Mouse (Mus musculus): ENCODE results near the gene Polr3c.
"Not testable (repeated sequence)": the region's sequence is repeated elsewhere in the genome, so short reads cannot be mapped to it uniquely, and the experiment has no call there.

Polr3c gene

DNA sequence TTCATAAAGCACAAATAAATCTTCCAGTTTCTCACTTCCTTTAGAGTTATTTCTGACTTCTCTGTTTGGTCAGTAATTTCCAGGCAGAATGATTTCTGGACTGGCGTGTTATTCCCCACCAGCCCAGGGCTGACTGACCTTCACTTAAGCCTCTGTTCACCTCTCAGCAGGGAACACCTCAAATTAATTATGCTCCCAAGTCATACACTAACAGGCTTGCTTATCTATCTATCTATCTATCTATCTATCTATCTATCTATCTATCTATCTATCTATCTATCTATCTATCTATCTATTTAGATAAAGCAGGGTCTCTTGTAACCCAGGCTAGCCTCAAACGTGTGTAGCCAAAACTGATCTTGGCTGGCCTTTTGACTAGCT is 18.8 kb downstream of the Polr3c start:
- no peak for DNase-seq (ENCODE audit: low read depth, low spot score)

DNA sequence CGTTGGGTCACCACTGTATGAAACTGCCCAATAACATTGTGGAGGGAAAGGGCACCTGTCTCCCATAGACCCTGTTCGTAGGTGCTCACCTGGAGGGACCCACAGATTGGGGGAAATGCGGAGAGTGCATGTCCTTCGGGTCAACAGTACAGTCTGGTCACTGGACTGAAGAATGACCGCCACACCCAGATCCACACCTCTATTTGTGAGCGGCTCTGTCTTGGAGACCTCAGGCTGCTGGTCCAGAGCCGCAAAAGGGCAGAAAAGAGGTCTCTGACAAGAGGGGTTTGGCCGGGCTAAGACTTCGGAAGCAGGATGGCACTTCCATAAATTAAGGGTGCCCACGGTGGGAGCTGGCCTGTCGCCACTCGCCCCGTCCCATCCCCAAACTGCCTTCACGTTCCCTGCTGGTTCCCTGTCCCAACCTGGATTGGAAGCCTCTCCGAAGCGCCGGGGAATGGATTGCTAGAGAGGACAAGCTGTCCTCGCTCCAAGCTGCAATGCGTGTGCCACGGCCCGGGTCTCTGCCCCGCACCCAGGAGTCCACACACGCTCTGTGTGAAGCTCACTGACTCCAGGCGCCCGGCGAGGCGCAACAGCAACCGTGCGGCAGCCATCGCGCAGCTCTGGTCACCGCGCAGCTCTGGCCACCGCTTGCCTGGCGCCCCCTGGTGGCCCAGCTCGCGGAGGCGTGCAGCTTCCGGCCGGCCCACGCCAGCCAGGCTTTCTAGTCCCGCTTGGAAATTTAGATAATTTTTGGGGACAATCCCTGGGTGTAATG is 19.3 kb downstream of the Polr3c start, which contains the start of gene Nudt17:
Gene Nudt17 (minus strand): TSS at position 660 of the 781 bp plus-strand sequence.
- DNase-seq (ENCODE audit: low read depth, low spot score), result peak; percentile 40

DNA sequence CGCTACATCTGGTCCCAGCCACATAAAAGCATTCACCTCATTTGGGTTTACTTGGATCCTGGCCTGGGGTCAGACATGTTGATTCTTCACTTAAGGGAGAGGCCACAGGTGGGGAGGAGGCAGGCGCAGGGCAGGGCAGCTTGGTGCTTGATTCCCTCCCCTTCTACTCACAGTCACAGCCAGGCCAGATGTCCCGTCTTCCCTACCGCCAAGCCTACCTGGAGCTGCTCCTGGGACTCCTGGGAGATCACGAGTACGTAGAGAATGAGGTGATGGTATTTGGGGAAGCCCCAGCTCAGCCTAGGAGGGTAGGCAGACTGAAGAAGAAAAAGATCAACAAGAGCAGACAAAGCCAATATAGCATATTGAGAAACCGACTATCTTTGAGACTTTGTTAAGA is 20.4 kb downstream of the Polr3c start:
- DNase-seq (ENCODE audit: low read depth, low spot score), result no peak

DNA sequence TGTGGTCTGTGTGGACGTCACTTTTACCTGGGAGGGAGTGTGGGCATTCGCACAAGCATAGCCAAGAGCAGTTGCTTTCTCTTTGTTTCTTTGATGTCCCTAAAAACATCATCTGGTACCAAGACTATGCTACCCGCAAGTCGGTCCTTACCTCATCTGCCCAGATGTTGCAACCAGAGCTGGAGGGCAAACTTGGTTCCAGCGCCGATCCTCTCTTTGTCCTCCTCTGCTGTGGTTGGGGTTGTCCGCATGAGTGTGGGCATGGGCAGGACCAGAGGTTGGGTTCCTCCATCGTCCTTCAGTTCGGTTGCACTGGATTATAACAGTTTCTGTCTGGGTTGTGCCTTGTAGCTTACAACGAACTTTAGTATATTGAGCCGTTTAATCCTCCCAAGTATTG is 21.2 kb downstream of the Polr3c start:
- DNase-seq (ENCODE audit: low read depth, low spot score), result no peak

DNA sequence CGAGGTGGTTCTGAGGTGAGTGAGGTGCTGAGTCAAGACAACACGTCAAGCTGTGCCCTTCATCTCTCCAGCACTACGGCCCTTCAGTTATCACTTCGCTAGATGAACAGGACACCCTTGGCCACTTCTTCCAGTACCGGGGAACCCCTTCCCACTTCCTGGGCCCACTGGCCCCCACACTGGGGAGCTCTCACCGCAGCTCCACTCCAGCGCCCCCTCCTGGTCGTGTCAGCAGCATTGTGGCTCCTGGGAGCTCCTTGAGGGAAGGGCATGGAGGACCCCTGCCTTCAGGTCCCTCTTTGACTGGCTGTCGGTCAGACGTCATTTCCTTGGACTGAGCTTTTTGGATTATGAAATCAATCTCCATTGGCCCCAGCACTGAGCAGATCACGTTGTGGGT is 22.6 kb downstream of the Polr3c start:
- DNase-seq (ENCODE audit: low read depth, low spot score), result no peak

DNA sequence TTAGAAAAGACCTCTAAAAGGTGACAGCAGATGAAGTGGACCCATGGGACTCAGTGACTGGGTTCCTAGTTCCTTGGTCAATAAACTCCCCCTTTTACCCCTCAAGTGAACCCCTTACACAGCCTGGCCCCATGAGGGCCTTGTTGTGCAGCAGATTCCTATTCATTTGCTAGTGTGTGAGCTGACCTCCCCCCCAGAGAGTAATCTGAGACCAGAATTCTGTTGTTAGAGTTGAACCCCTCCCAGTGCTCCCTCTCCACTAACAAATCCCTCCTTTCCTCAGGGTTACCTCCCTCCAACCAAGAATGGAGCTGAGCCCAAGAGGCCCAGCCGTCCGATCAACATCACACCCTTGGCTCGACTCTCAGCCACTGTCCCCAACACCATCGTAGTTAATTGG is 26.4 kb downstream of the Polr3c start:
- no peak for DNase-seq (ENCODE audit: low read depth, low spot score)

DNA sequence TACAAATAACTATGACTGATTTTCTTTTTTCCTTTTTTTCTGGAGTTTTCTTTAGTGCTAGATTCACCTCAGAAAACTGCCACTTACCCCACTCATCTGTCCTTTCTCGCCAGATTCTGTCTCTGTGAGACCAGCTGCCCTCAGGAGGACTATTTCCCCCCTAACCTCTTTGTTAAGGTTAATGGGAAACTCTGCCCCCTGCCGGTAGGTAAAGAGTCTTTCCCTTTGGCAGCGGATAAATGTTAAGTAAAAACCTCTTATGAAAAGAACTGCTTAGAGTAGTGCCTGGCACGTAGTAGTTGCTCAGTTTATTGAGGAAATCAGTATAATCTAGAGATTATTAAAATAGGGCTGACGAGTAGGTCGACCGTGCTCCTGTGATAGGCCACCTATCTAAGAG is 27.1 kb downstream of the Polr3c start:
- DNase-seq (ENCODE audit: low read depth, low spot score), result peak; percentile 32

DNA sequence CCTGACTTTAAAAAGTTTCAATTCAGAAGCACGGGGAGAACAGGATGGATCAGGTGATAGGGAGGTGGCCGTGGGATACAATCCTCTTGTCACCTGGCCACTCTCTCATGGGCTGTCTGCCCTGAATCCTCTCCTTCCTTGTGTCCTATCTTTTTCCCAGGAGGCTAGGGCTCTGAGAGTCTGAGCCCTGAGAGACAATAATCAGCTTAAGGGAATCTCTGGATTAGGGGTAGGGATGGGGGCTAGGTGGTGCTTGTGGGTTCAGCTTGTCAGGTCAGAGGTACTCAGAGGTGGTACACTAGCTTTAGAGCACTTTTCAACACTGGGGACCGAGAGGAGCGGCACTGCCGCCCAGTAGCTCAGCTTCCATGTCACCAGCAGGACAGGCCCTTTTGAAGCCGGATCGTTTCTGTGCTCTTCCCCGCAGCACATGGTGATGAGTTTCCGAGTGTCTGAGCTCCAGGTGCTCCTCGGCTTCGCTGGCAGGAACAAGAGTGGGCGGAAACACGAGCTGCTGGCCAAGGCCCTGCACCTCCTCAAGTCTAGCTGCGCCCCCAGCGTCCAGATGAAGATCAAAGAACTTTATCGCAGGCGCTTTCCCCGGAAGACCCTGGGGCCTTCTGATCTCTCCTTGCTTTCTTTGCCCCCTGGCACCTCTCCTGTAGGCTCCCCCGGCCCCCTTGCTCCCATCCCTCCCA is 28.3 kb downstream of the Polr3c start:
- no peak for DNase-seq (ENCODE audit: low read depth, low spot score)

DNA sequence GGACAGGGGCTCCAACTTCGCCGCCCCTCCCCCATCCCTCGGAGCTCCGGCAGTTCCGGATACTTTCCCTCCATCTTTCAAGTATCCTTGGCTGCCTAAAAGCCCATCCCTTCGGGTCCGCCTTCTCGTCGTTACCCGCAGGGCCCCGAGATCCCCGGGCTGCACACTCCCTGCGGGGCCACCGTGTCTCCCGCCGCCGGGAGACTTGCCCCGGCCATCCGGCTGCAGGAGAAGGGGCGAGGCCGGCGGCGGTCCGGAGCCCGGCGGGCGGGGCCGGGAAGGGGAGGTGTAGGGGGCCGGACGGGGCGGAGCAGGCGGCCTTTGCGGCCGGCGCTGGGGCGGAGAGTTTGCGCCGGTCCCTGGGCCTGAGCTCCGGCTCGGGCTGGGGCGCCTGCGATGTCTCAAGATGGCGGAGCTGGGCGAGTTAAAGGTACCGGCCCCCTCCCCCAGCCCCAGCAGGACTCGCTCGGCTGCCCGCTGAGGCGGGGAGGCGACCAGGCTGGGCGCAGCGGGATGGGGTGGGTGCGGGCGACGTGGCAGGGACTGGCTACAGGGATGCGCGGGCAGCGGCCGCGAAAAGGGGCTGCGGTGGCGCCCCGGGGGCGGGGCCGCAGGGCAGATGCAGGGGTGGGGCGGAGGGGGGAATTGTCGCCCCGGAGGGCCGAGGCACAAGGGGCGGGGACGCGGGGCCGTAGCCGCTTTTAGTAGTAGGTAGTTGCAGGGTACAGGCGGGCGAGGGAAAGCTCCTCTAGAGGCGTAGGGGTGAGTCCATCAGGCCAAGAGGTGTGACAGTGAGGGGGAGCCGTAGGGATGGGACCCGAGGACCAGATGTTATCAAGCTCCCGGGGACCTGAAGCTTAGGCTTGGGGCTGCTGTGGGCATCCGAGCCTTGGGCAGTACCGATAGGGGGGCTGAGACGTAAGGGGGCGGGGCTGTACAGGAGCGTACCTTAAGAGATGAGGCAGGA is 30.4 kb downstream of the Polr3c start:
- DNase-seq (ENCODE audit: low read depth, low spot score), result peak; percentile 62

DNA sequence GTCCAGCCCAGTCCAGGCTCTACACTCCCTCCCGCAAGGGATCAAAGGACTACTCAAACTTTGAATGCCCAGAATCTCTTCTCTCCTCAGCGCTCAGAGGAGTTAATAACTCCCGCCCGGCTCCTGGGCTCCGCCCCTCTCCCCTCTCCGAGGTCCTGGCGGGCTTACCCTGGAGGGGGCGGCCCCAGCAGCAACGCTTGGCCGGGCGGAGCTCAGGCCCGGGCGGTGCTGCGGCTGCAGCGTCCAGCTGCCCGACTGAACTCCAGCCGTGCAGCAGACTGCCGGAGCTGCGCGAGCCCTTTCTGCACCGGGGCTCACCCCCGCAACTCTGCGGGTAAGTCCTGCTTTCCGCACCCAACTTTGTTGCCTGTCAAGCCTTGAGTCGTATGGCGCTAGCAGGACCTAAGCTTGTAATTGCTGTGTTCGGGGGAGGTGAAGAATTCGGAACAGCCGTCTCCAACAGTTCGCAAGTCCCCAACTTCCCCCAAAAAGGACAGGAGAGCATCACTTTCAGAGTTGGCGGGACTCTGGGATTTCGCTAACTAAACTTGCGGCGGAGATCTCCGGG is 31.1 kb downstream of the Polr3c start, which contains the start of gene Pias3:
Gene Pias3 (plus strand): TSS at position 187 of the 568 bp plus-strand sequence.
- peak; percentile 32 for DNase-seq (ENCODE audit: low read depth, low spot score)

DNA sequence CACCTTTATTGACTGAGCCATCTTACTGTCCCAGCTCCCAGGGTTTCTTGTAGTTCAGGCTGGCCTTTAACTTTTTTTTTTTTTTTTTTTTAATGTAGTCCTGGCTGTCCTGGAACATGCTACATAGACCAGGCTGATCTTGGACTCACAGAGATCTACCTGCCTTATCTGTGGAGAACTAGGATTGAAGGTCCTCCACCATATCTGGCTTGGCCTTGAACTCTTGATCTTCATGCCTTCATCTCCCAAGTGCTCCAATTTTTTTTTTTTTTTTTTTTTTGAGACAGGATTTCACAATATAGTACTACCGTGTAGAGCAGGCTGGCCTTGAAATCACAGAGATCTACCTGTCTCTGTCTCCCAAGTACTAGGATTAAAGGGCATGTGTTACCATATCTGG is 33.8 kb downstream of the Polr3c start:
- no peak for DNase-seq (ENCODE audit: low read depth, low spot score)

DNA sequence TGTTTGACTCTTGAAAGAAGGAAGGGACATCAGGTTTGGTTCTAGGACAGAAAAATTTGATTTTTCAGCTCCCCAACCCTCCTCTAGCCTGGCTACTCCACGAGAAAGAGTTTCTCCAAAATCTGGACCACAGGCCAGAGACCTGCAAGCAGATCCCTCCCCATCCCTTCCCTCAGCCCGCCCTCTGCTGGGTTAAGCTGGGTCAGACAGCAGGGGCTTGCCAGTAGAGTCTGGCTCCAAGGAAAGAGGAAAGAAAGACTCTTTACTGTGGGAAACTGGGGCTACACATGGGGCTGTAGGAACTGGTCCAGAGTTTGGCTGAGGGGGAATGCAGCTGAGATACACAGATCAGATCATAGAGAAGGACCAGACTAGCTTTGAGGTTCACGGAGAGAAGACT is 34.9 kb downstream of the Polr3c start:
- no peak for DNase-seq (ENCODE audit: low read depth, low spot score)

DNA sequence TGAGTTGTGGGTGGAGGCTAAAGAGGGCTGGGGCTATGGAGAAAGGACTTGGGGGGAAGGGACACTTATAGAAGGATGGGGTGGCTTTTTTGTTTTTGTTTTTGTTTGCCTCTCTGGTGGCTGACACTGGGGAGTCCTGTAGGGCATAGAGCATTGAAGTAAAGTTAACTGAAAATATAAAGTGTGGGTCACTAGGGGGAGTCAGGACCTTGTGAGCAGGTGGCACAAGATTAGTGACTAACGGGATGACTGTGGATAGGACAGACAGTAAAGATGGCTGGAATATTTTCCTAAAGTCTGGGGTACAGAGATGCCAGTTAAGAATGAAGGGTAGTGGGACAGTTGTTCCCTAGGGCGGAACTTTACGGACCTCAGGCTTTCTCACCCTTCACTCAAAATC is 37.1 kb downstream of the Polr3c start:
- no peak for DNase-seq (ENCODE audit: low read depth, low spot score)

DNA sequence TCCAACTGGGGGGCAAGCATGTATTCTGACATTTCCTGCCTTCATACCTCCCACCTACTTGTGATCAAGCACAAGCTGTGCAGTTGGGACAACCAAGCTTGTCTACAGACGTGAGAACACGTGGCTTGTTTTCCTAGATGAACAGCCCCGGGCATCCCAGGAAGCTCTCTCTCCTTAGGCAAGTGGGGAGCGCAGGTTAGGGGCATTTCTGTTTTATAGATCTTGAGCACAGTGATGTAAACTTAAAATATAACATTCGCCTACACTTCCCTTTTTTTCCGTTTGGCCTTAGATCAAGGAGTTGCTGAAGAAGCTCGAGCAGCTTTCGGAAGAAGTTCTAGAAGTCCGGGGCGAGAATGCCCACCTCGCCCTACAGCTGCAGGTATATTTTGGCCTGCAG is 38.6 kb downstream of the Polr3c start:
- no peak for DNase-seq (ENCODE audit: low read depth, low spot score)

DNA sequence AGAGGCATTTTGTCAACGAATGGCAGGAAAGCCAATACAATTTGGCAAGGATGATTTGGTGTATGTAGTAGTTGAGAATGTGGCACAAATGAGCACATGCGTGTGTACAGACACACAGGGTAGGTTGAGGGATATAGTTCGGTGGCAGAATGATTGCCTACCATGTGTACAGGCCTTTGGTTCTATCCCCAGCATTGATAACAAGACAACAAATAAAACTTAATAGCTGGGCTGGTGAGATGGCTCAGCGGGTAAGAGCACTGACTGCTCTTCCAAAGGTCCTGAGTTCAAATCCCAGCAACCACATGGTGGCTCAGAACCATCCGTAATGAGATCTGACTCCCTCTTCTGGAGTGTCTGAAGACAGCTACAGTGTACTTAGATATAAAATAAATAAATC is 41.4 kb downstream of the Polr3c start:
- not testable (repeated sequence) for DNase-seq (ENCODE audit: low read depth, low spot score)

DNA sequence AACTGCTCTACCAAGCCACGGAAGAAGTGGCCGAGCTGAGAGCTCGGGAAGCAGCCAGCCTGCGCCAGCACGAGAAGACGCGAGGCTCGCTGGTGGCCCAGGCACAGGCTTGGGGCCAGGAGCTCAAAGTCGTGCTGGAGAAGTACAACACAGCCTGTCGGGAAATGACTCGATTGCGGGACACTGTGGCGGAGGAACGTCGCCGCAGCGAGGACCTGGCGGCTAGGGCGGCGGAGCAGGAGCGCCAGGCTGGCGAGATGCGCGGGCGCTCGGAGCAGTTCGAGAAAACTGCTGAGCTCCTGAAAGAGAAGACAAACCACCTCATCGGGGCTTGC is 42.6 kb downstream of the Polr3c start:
- no peak for DNase-seq (ENCODE audit: low read depth, low spot score)

DNA sequence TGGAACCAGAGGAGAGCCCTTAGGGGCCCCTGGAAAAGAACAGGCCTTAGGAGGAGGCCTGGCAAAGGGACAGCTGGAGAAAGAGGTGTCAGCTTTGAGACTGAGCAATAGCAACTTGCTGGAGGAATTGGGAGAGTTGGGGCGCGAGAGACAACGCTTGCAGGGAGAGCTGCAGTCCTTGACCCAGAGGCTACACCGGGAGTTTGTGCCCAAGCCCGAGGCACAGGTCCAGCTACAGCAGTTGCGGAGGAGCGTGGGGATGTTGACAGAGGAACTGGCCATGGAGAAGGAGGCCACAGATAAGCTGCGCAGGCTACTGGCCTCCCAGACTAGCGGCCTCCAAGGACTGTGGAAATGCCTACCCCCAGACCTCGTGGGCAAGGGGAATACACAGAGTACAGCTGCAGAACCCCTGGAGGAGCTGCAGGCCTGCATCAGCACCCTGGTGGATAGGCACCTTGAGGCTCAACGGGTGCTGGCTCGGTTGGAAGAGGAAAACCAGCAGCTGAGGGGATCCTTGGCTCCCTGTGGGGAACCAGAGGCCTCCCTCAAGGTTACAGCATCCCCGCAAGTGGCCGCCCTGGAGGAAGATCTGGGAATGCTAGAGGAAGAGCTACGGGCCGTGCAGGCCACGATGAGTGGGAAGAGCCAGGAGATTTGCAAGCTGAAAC is 43.1 kb downstream of the Polr3c start:
- DNase-seq (ENCODE audit: low read depth, low spot score), result no peak

DNA sequence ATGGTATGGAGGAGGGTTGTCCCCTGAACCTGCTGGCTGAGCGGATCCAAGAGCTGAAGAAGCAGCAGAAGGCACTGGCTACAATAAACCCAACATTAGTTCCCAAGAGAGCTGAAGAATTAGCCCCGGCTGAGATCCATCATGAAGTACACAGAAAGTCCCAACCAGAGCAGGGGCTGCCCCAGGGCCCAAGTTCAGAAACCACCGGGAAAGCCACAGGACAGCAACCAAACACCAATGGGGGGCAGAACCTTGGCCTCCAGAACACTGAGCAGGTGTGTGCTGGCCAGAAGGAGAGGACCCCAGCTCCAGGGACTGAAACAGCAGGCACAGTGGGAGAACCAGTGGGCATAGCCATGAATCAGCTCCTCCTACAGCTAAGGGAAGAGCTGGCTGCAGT is 43.9 kb downstream of the Polr3c start:
- DNase-seq (ENCODE audit: low read depth, low spot score), result no peak

DNA sequence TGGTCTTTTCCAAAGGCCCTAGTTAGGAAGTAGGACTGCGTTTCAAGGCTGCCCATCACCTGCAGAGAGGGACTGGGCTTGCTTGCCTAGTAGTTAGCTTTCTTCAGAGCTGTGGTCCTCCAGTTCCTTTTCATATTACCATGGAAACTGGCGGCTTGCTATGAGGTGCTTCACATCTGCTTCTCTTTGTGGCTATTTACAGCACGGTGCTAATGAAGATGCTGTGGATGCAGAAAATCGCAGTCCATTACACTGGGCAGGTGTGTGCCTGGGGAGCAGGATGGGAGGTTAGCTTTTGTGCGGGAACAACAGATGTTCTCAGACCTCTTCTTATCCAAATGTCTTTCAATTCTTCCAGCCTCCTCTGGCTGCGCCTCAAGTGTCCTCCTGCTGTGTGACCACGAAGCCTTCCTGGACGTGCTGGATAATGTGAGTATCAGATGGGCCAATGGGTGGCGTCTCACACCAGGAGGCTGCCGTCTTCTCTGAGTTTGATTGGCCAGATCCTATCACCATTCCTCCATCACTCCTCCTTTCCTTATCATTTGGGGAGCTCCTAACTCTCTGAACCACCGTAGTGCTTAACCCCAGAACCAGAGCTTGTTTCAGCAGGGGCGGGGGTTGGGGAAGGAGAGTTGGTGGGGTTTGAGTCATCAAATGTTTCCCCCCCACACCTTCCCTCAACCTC is 47.0 kb downstream of the Polr3c start:
- DNase-seq (ENCODE audit: low read depth, low spot score), result no peak

DNA sequence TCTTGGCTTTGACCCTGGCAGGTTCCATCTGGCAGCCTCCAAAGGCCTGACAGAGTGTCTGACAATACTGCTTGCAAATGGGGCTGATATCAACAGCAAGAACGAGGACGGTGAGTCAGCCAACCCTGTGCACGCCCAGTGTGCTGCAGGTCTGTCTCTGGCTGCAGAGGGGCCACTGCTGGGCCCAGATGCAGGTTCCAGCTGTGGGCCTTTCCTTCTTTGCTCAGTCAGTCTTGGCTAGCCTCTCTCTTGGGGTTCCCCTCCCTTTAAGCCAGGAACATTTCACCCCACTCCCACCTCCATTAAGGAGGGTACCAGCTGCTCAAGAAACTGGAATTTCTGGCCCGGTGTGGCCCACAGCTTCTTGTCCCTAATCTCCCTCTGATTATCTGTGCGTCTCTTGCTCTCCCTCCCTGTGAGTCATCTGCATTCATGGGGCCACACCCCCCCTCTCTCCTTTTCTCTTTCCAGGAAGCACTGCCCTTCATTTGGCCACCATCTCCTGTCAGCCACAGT is 48.2 kb downstream of the Polr3c start:
- DNase-seq (ENCODE audit: low read depth, low spot score), result no peak

Data from c-Kit-negative CD71-positive TER-119-positive erythroid progenitor cells, embryonic 14.5 days (primary cell).